14 mouse cellular contexts compared by ENCODE assay signal in the genomic region with DNA sequence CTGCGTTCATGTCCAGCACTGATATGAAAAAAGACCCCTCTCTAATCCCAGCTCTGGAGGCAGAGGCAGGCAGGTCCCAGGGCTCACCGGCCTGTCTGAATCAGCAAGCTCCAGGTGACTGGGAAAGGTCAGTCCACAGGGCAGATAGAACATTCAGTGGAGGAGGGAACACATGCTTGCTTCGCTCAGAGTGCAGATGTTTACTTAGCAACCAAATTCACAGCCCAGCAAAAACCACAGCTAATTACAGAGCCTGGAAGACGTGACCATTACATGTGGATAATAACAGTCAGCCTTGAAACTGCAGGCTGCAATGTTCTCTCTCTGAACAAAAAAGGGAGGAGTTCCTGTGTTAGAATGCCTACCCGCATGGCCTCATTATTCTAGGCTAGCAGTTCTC. TPM values are rescaled to one million over a fixed set of nuclear protein-coding genes. Genes with fewer than 3 reads are reported as not detected.
DNase-seq lines count a peak whose midpoint lies in the region; ATAC-seq lines count a peak whose summit lies in the region.
"Had no signal": no experiment of that assay in that cellular context is flagged by ENCODE, and none has a peak within 500 bp of the region (broad histone marks: within the 10 kb centered on the region; RNA-seq: fewer than 3 reads in every experiment).

No protein-coding gene starts in this region.

- DNase-seq in heart, adult 11 months = peak; percentile 94
- no peak for DNase-seq in heart, postnatal 14 days
- DNase-seq in lung, postnatal 25 days (ENCODE audit: low spot score) = no peak
- no peak for DNase-seq in right cerebral cortex, postnatal 4 days
- DNase-seq in thymus, postnatal 0 days (ENCODE audit: low spot score) = no peak
- DNase-seq: adrenal gland, postnatal 36 days; cerebellum, postnatal 10 days had no signal

- H3K27me3 ChIP-seq in lung, embryonic 16.5 days (ENCODE audit: control insufficient read depth, insufficient read depth, low read depth, low read length) = no peaks in the 10 kb centered on the region
- H3K27me3 ChIP-seq in heart, embryonic 15.5 days = no peaks in the 10 kb centered on the region
- H3K27me3 ChIP-seq in stomach, embryonic 14.5 days (ENCODE audit: control insufficient read depth, insufficient read depth, low read length) = no peaks in the 10 kb centered on the region
- H3K27me3 ChIP-seq: Patski had no signal

- H3K36me3 ChIP-seq in lung, embryonic 16.5 days (ENCODE audit: control insufficient read depth, insufficient read depth, low read length) = no peaks in the 10 kb centered on the region
- H3K36me3 ChIP-seq in heart, embryonic 15.5 days = no peaks in the 10 kb centered on the region; the same call in 1 of the 2 replicates
- peaks cover 3% of the 10 kb centered on the region; the same call in 1 of the 2 replicates for H3K36me3 ChIP-seq in stomach, embryonic 14.5 days (ENCODE audit: control insufficient read depth, insufficient read depth, low read length)

- no peaks in the 10 kb centered on the region for H3K9me3 ChIP-seq in lung, embryonic 16.5 days (ENCODE audit: control insufficient read depth, low read length)
- H3K9me3 ChIP-seq in heart, embryonic 15.5 days (replicated peaks) = no peaks in the 10 kb centered on the region
- H3K9me3 ChIP-seq in stomach, embryonic 14.5 days (ENCODE audit: control insufficient read depth, low read depth, low read length) = no peaks in the 10 kb centered on the region
- H3K9me3 ChIP-seq: midbrain, embryonic 10.5 days had no signal

- peak; percentile 26; the same call in 1 of the 2 replicates for ATAC-seq in lung, embryonic 16.5 days (ENCODE audit: low read depth)
- 0 out of 2 replicates have a peak, but pooled peaks have one; percentile 29 for ATAC-seq in heart, embryonic 15.5 days (replicated peaks; ENCODE audit: insufficient number of reproducible peaks, insufficient read depth, low FRiP score, low read depth)
- 0 out of 2 replicates have a peak, but pooled peaks have one; percentile 18 for ATAC-seq in stomach, embryonic 14.5 days (ENCODE audit: insufficient number of reproducible peaks, insufficient read depth, low FRiP score, low read depth)
- ATAC-seq: Patski had no signal

- H3K27ac ChIP-seq in lung, embryonic 16.5 days (ENCODE audit: low read length) = no peak overlapping the region
- H3K27ac ChIP-seq in heart, embryonic 15.5 days = peak overlapping the region; percentile 78
- no peak overlapping the region for H3K27ac ChIP-seq in stomach, embryonic 14.5 days (ENCODE audit: low read length)
- H3K27ac ChIP-seq: liver, embryonic 14.5 days; midbrain, embryonic 10.5 days had no signal

- intact Hi-C loops in heart, postnatal 14 days (cut with DNase I) = no loop called here

- H3K4me1 ChIP-seq in lung, embryonic 16.5 days (replicated peaks; ENCODE audit: control insufficient read depth, insufficient read depth, low read length) = no peaks in the 10 kb centered on the region
- peaks cover 47% of the 10 kb centered on the region for H3K4me1 ChIP-seq in heart, embryonic 15.5 days (replicated peaks)
- no peaks in the 10 kb centered on the region for H3K4me1 ChIP-seq in stomach, embryonic 14.5 days (ENCODE audit: control insufficient read depth, insufficient read depth, low read length)

- WGBS in lung, embryonic 16.5 days = 62% methylated on average over 5 of the region's 5 CpGs
- 50% methylated on average over 5 of the region's 5 CpGs for WGBS in heart, embryonic 15.5 days
- WGBS in stomach, embryonic 14.5 days = 64% methylated on average over 5 of the region's 5 CpGs

- no peak overlapping the region for H3K9ac ChIP-seq in lung, embryonic 16.5 days (ENCODE audit: low read length)
- H3K9ac ChIP-seq in heart, embryonic 15.5 days = no peak overlapping the region
- H3K9ac ChIP-seq in stomach, embryonic 14.5 days (replicated peaks; ENCODE audit: low read depth, low read length) = no peak overlapping the region
- H3K9ac ChIP-seq: liver, embryonic 14.5 days had no signal

- H3K4me3 ChIP-seq in lung, embryonic 16.5 days (ENCODE audit: low read length) = no peak overlapping the region
- no peak overlapping the region for H3K4me3 ChIP-seq in heart, embryonic 15.5 days
- H3K4me3 ChIP-seq in stomach, embryonic 14.5 days (ENCODE audit: low read depth, low read length) = no peak overlapping the region
- H3K4me3 ChIP-seq: midbrain, embryonic 10.5 days had no signal

- no peak overlapping the region for H3K4me2 ChIP-seq in lung, embryonic 16.5 days (ENCODE audit: low read depth, low read length)
- H3K4me2 ChIP-seq in heart, embryonic 15.5 days = no peak overlapping the region
- H3K4me2 ChIP-seq in stomach, embryonic 14.5 days (replicated peaks; ENCODE audit: low read depth, low read length) = no peak overlapping the region

RNA-seq across cellular contexts. Expression of gene Fank1, which starts 26.0 kb away (rescaled TPM):
- under 1 TPM in 1 of 2 experiments, not detected in 1; 0.50 TPM for total RNA-seq in heart, postnatal 14 days (2021)
- 2.7 and 3.1 TPM in 2 replicates for polyA plus RNA-seq in lung, embryonic 16.5 days (2015; fragmentation: Nextera tagmentation; extraction: Ambion mirVana)
- 0.18 and 0.19 TPM in 2 replicates for polyA plus RNA-seq in heart, embryonic 15.5 days (2015; fragmentation: Nextera tagmentation; extraction: Ambion mirVana)
- polyA plus RNA-seq in stomach, embryonic 14.5 days (2014; fragmentation: Nextera tagmentation; extraction: Ambion mirVana) = 0.20 and 0.36 TPM in 2 replicates
- polyA plus RNA-seq in thymus, postnatal 0 days (2015; fragmentation: Nextera tagmentation; extraction: Ambion mirVana) = 0.23 and 0.33 TPM in 2 replicates
- total RNA-seq: heart, postnatal 36 days had no signal

RNA-seq across cellular contexts. Expression of gene Dhx32, which starts 31.9 kb away (rescaled TPM):
- total RNA-seq in heart, postnatal 14 days (2021) = 10 to 100 TPM; 32.3 to 33.7 TPM
- polyA plus RNA-seq in lung, embryonic 16.5 days (2015; fragmentation: Nextera tagmentation; extraction: Ambion mirVana) = 27.7 and 29.2 TPM in 2 replicates
- polyA plus RNA-seq in heart, embryonic 15.5 days (2015; fragmentation: Nextera tagmentation; extraction: Ambion mirVana) = 30.4 and 31.3 TPM in 2 replicates
- 33.4 and 36.6 TPM in 2 replicates for polyA plus RNA-seq in stomach, embryonic 14.5 days (2014; fragmentation: Nextera tagmentation; extraction: Ambion mirVana)
- 23.3 and 23.7 TPM in 2 replicates for polyA plus RNA-seq in thymus, postnatal 0 days (2015; fragmentation: Nextera tagmentation; extraction: Ambion mirVana)

RNA-seq across cellular contexts. Expression of gene Uros, which starts 40.8 kb away (rescaled TPM):
- 10 to 100 TPM; 17.3 to 21.7 TPM for total RNA-seq in heart, postnatal 14 days (2021)
- 25.9 and 30.7 TPM in 2 replicates for polyA plus RNA-seq in lung, embryonic 16.5 days (2015; fragmentation: Nextera tagmentation; extraction: Ambion mirVana)
- polyA plus RNA-seq in heart, embryonic 15.5 days (2015; fragmentation: Nextera tagmentation; extraction: Ambion mirVana) = 27.9 and 31.1 TPM in 2 replicates
- 30.7 and 32.1 TPM in 2 replicates for polyA plus RNA-seq in stomach, embryonic 14.5 days (2014; fragmentation: Nextera tagmentation; extraction: Ambion mirVana)
- 25.1 and 26.2 TPM in 2 replicates for polyA plus RNA-seq in thymus, postnatal 0 days (2015; fragmentation: Nextera tagmentation; extraction: Ambion mirVana)

RNA-seq across cellular contexts. Expression of gene Bccip, which starts 41.5 kb away (rescaled TPM):
- 10 to 100 TPM; 48.9 to 50.7 TPM for total RNA-seq in heart, postnatal 14 days (2021)
- 147 and 151 TPM in 2 replicates for polyA plus RNA-seq in lung, embryonic 16.5 days (2015; fragmentation: Nextera tagmentation; extraction: Ambion mirVana)
- polyA plus RNA-seq in heart, embryonic 15.5 days (2015; fragmentation: Nextera tagmentation; extraction: Ambion mirVana) = 82.7 and 84.2 TPM in 2 replicates
- 160 and 162 TPM in 2 replicates for polyA plus RNA-seq in stomach, embryonic 14.5 days (2014; fragmentation: Nextera tagmentation; extraction: Ambion mirVana)
- 133 and 135 TPM in 2 replicates for polyA plus RNA-seq in thymus, postnatal 0 days (2015; fragmentation: Nextera tagmentation; extraction: Ambion mirVana)
